Mouse (Mus musculus) left cerebral cortex, postnatal 4 days (tissue): Measurements from ENCODE around the gene Nme4. TPM values are rescaled to one million over a fixed set of nuclear protein-coding genes. Genes with fewer than 3 reads are reported as not detected.

Experiments
- DNase-seq: peaks from one replicate; pipeline ENCODE4 v3.0.0-alpha.2; 2022
- intact Hi-C: fragments of 180-260 bp; cut with DNase I; formaldehyde crosslinking; loops from one replicate; pipeline ENCODE4 v1.15.1; 2025
- total RNA-seq, 2 experiments: library from RNA; stranded (reverse); gene quantifications; 2 replicates each; pipeline ENCODE4 v1.2.3; 2021

The Nme4 gene
- total RNA-seq, 2 experiments from 2014 or later, result 8.9 to 9.6 TPM

GRCm38 (mm10) chr17:26068831-26069739 lies 26.3 kb downstream of the Nme4 start, which contains the start of gene Rab11fip3:
Rab11fip3 (minus strand) TSS chr17:26069555.
- peak; percentile 90 for DNase-seq
- intact Hi-C loops, result no loop called here

DNA sequence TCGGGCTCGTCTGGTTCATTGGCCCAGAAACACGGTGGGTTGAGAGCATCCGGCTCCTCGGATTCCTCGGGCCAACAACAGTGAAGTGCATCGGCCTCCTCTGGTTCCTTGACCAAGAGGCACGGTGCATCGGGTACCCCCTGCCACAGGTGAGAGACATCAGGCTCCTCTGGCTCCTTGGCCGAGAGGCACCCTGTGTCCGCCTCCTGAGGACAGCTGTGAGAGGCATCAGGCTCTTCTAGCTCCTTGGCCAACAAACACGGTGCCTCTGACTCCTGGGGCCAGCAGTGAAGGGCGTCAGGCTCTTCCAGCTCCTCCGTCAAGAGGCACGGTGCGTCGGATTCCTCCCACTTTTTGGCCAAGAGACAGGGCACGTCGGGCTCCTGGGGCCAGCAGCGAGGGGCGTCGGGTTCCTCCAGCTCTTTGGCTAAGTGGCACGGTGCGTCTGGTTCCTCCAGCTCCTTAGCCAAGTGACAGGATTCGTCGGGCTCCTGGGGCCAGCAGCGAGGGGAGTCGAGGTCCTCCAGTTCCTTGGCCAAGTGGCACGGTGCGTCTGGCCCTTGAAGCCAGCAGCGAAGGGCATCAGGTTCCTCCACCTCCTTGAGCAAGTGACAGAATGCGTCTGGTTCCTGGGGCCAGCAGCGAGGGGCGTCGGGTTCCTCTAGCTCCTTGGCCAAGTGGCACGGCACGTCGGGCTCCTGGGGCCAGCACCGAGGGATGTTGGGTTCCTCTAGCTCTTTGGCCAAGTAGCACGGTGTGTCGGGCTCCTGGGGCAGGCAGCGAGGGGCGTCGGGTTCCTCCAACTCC lies 27.2 kb downstream of the Nme4 start:
- peak; percentile 35 for DNase-seq
- intact Hi-C loops, result no loop called here

DNA sequence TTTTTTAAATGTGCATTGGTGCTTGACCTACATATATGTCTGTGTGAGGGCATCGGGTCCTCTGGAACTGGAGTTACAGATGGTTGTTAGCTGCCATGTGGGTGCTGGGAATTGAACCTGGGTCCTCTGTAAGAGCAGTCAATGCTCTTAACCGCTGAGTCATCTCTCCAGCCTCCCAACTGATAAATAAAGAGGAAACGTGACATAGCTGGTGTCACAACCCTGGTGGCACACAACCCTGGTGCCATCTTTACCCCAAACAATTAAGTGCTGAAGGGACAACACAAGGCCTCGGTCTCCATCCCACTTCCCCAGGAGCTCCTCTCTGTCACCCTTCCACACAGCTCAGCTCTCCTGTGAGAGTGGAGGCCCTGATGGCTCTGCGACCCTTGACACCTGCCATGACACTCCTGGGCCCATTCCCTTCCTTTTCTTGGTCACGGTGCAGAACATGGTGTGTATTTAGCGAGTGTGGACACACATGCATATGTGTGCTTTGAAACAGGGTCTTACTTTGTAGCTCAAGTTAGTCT lies 28.8 kb downstream of the Nme4 start:
- DNase-seq, result no peak
- intact Hi-C loops, result no loop called here

GRCm38 (mm10) chr17:26064916-26065315 lies 30.5 kb downstream of the Nme4 start:
- intact Hi-C loops, result no loop called here
- DNase-seq, result no peak

DNA sequence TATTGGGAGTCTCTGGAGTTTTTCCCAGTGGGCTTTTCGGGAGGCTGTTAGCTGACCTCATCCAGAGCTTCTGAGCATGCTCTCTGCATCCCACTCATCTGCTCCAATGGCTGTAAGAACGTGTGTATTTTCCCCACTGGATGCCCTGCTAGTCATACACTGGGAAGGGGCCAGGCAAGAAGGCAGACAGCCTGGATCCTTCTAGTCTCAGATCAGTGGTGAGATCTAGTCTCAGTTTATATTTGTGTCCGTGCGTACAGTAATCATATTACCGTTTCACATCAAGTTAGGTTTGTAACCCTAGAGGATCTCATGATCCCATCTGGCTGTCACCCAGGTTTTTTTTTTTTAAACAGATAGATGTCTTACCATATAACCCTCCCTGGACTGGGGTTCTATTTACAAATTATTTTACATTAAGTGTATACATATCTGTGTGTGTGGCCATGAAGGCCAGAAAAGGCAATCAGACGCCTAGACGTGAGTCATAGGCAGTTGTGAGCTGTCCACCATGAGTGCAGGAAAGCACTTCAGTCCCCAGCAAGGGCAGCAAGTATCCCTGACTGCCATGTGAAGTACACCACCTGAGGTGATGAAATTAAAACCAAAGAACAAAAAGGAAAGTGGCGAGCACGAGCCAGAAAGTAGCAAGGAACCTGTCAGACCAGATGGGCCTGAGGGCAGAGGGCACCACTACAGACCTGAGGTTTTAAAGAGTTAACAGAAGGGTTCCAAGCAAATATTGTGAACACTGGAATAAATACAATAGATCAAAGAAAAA lies 37.4 kb downstream of the Nme4 start:
- no peak for DNase-seq
- intact Hi-C loops, result no loop called here

DNA sequence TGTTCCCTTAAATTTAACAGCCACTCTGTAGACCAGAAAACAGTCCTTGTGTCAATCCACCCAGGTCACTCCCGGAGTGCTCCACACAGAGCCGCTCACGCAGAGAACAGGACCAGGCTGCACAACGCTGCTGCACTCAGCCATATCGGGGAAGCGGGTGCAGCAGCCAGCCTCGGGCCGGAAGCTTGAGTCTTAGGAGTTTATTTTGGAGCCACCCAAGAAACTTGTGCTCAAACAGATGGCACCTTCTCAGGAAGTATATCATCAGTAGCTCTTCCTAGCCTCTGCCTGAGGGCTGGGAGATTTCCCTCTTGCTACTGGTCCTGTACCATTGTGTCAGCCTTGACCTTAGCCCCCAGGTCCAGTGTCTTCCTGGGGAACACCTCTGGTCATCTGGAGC lies 38.1 kb downstream of the Nme4 start:
- no peak for DNase-seq
- intact Hi-C loops, result no loop called here

DNA sequence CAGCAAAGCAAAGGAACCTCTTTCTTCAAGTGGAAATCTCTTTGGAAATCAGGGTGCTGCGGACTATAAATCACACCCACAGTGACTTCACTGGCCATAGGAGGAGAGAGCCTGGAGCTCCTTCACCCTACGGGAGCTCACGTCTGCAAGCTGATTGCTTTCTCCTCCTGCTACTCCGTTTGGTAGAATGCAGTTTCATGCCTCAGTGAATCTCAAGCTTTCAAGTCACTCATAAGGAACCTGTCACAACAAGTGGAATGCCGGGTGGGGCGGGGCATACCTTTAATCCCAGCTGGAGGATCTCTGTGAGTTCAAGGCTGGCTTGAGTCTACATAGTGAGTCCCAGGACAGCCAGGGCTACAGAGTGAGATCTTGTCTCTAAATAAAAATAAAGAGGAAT lies 40.2 kb downstream of the Nme4 start:
- DNase-seq, result no peak
- intact Hi-C loops, result no loop called here

- no peak for DNase-seq
- intact Hi-C loops, result no loop called here
Observed at GRCm38 (mm10) chr17:26054133-26054845, 41.1 kb downstream of the Nme4 start.

GRCm38 (mm10) chr17:26052706-26053105 lies 42.7 kb downstream of the Nme4 start:
- intact Hi-C loops, result no loop called here
- no peak for DNase-seq

DNA sequence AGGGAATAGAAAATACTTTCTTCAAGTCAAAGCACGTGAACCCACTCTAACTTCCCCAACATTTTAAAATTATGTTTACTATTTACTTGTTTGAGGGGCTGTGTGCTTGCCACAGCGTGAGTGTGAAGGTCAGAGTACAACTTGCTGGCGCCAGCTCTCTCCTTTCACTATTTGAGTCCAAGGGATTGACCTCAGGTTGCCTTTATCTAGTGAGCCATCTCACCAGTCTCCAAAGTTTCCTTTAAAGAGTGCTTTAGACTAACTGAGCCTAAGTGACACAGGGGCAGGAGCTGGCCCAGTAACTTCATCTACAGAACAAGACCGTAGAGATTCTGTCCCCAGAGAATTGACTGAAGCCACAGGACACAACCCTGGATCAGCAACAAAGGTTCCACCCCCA lies 43.3 kb downstream of the Nme4 start:
- intact Hi-C loops, result no loop called here
- DNase-seq, result no peak

GRCm38 (mm10) chr17:26048118-26048517 lies 47.3 kb downstream of the Nme4 start:
- DNase-seq, result no peak

DNA sequence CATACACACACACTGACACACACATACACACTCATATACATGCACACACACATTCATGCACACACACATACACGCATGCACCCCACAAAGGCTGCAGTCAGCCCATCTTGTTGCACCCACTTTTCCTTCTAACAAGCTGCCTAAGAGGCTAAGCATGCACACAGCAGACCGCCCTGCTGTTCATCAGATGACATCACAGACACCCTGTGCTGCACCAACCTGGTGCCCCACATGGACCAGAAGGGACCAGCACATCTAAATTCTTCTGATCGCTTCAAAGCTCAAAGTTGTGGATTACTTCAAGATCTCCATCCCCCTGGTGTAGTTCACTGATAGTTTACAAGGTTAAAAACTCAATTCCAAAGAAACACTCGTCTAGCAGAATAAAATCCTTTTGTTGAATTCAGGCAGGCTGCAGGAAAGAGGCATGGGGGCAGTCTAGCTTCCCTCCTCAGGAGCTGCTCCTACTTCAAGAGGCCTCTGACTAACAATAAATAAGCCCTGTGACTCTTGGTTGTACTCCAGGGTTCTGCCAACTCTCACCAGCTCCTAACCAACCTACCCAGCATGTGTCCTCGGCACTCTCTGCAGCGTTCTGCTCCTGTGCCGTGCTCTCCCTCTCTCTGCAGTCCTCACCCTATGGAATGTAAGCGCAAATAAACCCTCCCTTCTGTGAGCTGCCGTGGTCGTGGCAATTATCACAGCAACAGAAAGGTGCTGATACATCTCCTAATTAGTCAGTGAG lies 49.0 kb downstream of the Nme4 start:
- DNase-seq, result no peak
- intact Hi-C loops, result no loop called here

More at GRCm38 (mm10) chr17:26048118-26048517, 47.3 kb downstream of the Nme4 start:
- intact Hi-C loops, result no loop called here

- peak; percentile 22 for DNase-seq
- intact Hi-C loops, result no loop called here
Observed at GRCm38 (mm10) chr17:26045285-26045684, 50.1 kb downstream of the Nme4 start.

- peak; percentile 98 for DNase-seq
- intact Hi-C loops, result no loop called here
Observed at GRCm38 (mm10) chr17:26043249-26043636, 52.2 kb downstream of the Nme4 start.

DNA sequence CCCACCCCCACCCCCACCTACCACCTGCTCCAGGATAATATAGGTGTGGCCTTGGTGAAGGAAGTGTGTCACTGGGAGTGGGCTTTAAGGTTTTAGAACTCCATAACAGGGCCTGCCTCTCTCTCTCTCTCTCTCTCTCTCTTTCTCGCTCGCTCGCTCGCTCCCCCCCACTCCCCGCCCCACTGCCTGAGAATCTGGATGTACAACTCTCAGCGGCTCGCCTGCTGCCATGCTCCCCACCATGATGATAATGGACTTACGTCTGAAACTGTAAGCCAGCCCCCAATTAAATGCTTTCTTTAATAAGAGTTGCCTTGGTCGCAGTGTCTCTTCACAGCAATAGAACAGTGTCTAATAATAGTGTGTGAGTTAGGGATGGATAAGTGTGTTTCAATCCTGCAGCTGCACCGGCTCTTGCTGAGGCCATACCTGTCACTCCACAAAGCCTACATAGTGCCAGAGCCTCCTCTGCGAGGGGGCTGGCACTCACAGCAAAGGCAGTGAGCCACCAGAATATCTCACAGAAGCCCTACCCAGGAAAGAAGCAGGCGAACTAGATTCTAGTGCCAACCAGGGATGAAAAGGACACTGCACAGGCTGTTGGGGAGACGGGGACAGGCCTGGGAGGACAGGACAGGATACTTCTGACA lies 52.7 kb downstream of the Nme4 start:
- intact Hi-C loops, result no loop called here
- peak; percentile 36 for DNase-seq
